Mouse (Mus musculus) liver, postnatal 0 days (tissue): ENCODE data around the gene Rnf6. TPM values are rescaled to one million over a fixed set of nuclear protein-coding genes. Genes with fewer than 3 reads are reported as not detected.
A peak's percentile ranks its signal among the peaks of the same experiment; 100 is the strongest.

ENCODE experiments used
- ATAC-seq: fragments of 200-750 bp; cut with Nextera tagmentation; 2 replicates; pipeline ENCODE4 v1.8.0; 2017; ENCODE audit warnings: mild to moderate bottlenecking, moderate library complexity
- DNase-seq: peaks from one replicate; pipeline ENCODE4 v3.0.0-alpha.2; 2016
- H3K27ac ChIP-seq: fragments of 300-500 bp; sonication (generic); 2 replicates; pipeline ENCODE4 v1.5.1; 2014; ENCODE audit warnings: antibody characterized with exemption, moderate library complexity, mild to moderate bottlenecking, low read depth
- H3K27me3 ChIP-seq: fragments of 300-500 bp; sonication (generic); 2 replicates; pipeline ENCODE4 v1.6.1; 2014; ENCODE audit warnings: low read length, control low read depth, mixed read lengths; ENCODE audit not compliant: insufficient read depth
- H3K36me3 ChIP-seq: fragments of 300-500 bp; sonication (generic); replicated peaks from 2 replicates; pipeline ENCODE4 v1.6.1; 2014; ENCODE audit warnings: mild to moderate bottlenecking, control low read depth, low read length, moderate library complexity, mixed read lengths; ENCODE audit not compliant: insufficient read depth
- H3K4me1 ChIP-seq: fragments of 300-500 bp; sonication (generic); 2 replicates; pipeline ENCODE4 v1.6.1; 2014; ENCODE audit warnings: antibody characterized with exemption, mild to moderate bottlenecking, control low read depth; ENCODE audit not compliant: insufficient read depth
- H3K4me2 ChIP-seq: fragments of 300-500 bp; sonication (generic); 2 replicates; pipeline ENCODE4 v1.6.1; 2014; ENCODE audit warnings: low read depth, mild to moderate bottlenecking, low read length, moderate library complexity, mixed read lengths
- H3K4me3 ChIP-seq: fragments of 300-500 bp; sonication (generic); 2 replicates; pipeline ENCODE4 v1.5.1; 2014; ENCODE audit warnings: low read depth, low read length
- H3K9ac ChIP-seq: fragments of 300-500 bp; sonication (generic); replicated peaks from 2 replicates; pipeline ENCODE4 v1.6.1; 2014; ENCODE audit warnings: mild to moderate bottlenecking, moderate library complexity
- H3K9me3 ChIP-seq: fragments of 300-500 bp; sonication (generic); 2 replicates; pipeline ENCODE4 v1.6.1; 2016; ENCODE audit warnings: mild to moderate bottlenecking, control low read depth, low read length, mixed read lengths
- CTCF ChIP-seq: sonication (generic); IDR thresholded peaks from 2 replicates; pipeline ENCODE4 v1.5.1; 2016; ENCODE audit warnings: antibody characterized with exemption, low read depth
- EP300 ChIP-seq: IDR thresholded peaks from 2 replicates; pipeline ENCODE4 v1.6.1; 2016; ENCODE audit warnings: antibody characterized with exemption, low read depth, mild to moderate bottlenecking
- WGBS: fragments of 180-500 bp; shearing (Covaris S2); extraction: QIAGEN DNeasy Blood & Tissue Kit; methylation state at CpG from one replicate; pipeline ENCODE4 v1.1.7; 2014; ENCODE audit not compliant: insufficient replicate concordance; 5-methylcytosine and 5-hydroxymethylcytosine counted together
- polyA plus RNA-seq: library from polyadenylated mRNA; unstranded; fragments of >200 nt; fragmentation: Nextera tagmentation; extraction: Ambion mirVana; gene quantifications from 2 replicates; pipeline ENCODE4 v1.2.1, GENCODE M21; 2015

Rnf6 gene
- polyA plus RNA-seq, result 21.4 and 21.9 TPM in 2 replicates

DNA sequence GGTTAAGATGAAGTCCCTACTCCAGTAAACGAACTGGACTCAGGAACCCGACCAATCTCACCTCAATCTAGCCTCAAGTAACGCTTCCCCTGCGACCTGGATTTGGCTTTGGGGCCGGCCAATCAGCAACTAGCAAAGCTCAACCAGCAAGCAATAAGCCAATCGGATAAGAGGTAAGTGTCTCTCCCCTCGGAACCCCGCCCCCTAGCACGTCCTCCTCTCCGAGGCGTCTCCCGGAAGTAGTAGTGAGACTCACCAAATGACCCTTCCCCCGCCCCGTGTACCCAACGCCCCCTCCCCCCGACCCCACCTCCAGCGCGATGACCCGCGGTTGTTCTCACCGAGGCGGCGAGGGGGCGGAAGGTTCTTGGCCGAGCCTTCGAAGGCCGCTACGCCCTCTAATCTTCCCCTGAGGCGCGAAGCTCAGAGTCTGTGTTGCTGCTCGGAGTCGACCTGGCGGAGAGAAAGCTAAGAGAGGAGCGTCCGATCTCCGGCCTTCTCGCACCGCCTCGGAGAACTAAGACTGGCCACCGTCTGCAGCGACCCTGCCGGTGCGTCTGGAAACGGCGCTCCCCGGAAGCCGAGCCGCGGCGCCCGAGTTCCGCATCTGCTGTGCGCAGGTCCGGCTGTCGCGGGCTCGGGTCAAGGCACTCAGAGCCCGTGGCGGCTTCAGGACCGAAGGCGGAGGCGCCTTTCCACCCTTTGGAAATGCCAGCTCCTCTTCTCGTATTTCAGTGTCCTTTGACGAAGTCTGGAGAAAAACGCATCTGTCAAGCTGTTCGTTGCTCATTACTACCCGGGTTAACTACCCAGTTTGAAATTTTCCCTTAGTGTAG is at the start of gene Rnf6:
Gene Rnf6, minus strand, starts transcription at position 677 of the 836 bp plus-strand sequence.
- TF ChIP-seq EP300 (0 out of 2 replicates have a peak, but pooled peaks have one; percentile 48), CTCF (peak; percentile 49)
- peak within 1 kb of the TSS; percentile 89 for H3K4me2 ChIP-seq
- under 1% methylated on average over 67 of the region's 67 CpGs for WGBS

DNA sequence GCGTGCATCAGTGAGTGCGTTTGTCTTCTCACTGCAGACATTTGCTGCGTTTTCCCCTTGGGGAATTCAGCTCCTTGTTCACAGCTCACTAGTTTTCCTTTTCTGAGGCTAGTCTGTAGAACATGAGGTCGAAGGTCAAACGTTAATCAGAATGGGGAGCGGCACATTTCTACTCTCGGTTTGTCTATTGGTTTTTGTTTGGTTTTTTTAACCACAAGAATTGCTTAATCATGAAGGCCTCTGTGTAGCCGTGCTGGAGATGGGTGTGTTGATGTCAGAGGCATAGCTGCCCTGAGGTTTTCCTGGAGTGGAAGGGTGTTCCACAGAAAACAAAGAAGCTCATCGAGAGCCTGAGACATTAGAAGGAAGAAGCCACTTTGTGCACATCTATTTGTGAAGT is 49.2 kb upstream of the Rnf6 start:
- Histone ChIP-seq H3K4me3 (no peak overlapping the region), H3K9me3 (no peaks in the 10 kb centered on the region), H3K4me2 (no peak overlapping the region), H3K36me3 (peaks cover 23% of the 10 kb centered on the region), H3K27ac (no peak overlapping the region), H3K9ac (no peak overlapping the region), H3K27me3 (no peaks in the 10 kb centered on the region), H3K4me1 (peaks cover 9% of the 10 kb centered on the region; the same call in 1 of the 2 replicates)
- no peak for DNase-seq
- TF ChIP-seq CTCF (no peak), EP300 (no peak)
- 65% methylated on average over 9 of the region's 9 CpGs for WGBS
- no peak for ATAC-seq

More for the DNA sequence above, at the start of gene Rnf6:
- Histone ChIP-seq H3K27me3 (no peaks in the 10 kb centered on the region), H3K9ac (peak within 1 kb of the TSS; percentile 88), H3K36me3 (peaks cover 19% of the 10 kb centered on the region), H3K4me3 (peak within 1 kb of the TSS; percentile 84), H3K27ac (peak within 1 kb of the TSS; percentile 100), H3K4me1 (peaks cover 18% of the 10 kb centered on the region), H3K9me3 (no peaks in the 10 kb centered on the region)
- peak; percentile 99 for ATAC-seq
- DNase-seq, result peak; percentile 96

DNA sequence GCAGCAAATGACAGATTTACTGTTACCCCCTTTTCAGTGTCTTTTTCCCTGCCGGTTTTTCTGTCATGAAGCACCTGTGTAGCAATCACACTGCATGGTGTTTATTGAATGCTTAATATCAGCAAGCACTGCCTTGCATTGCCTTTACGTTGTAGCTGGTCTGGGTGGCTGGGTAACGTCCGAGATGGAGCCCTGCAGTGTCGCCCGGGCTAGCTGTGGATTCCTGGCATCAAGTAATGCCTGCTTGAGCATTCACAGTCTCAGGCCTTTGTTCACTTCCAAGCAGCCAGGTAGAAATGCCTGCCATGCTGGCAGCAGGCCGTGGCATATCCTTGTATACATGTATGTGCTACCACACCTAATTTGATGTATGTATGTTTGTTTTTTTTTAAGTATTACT is 46.4 kb upstream of the Rnf6 start:
- ATAC-seq (no peak), DNase-seq (no peak)
- peaks cover 9% of the 10 kb centered on the region; the same call in 1 of the 2 replicates for H3K4me1 ChIP-seq
- TF ChIP-seq CTCF, result no peak
- no peak for TF ChIP-seq EP300
- 91% methylated on average over 7 of the region's 7 CpGs for WGBS
- no peaks in the 10 kb centered on the region for H3K27me3 ChIP-seq
- no peak overlapping the region for H3K4me3 ChIP-seq
- H3K36me3 ChIP-seq, result peaks cover 8% of the 10 kb centered on the region
- peak overlapping the region; percentile 16; the same call in 1 of the 2 replicates for H3K27ac ChIP-seq
- H3K9me3 ChIP-seq, result no peaks in the 10 kb centered on the region
- H3K9ac ChIP-seq, result no peak overlapping the region
- H3K4me2 ChIP-seq, result no peak overlapping the region

DNA sequence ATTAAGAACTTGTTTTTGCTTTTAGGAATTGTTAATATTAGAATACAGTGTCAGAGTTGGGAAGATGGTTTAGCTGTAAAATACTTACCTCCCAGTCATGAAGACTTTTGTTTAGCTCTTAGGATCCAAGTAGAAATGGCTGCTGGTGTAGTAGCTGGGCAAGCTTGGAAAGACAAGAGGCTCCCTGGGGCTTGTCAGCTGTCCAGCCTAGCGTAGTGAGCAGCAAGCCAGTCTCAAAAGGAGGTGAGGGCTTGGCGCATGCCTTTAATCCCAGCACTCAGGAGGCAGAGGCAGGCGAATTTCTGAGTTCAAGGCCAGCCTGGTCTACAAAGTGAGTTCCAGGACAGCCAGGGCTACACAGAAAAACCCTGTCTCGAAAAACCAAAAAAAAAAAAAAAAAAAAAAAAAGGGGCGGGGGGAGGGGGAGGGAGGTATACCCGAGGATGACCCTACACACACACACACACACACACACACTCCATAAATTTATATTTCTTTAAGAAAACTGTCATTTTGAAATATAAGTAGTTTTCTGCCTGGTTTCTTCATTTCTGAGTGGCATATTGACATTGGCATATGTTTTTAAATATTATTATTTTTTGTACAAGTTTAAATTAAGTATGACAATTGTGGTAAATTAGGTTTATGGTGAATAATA is 44.7 kb upstream of the Rnf6 start:
- no peaks in the 10 kb centered on the region for H3K9me3 ChIP-seq
- H3K27me3 ChIP-seq, result no peaks in the 10 kb centered on the region
- H3K36me3 ChIP-seq, result peaks cover 7% of the 10 kb centered on the region; the same call in 1 of the 2 replicates
- no peak overlapping the region for H3K4me2 ChIP-seq
- H3K4me1 ChIP-seq, result 0 out of 2 replicates have a peak, but pooled peaks cover 5% of the 10 kb centered on the region
- no peak overlapping the region for H3K9ac ChIP-seq
- H3K27ac ChIP-seq, result no peak overlapping the region
- ATAC-seq (no peak), DNase-seq (no peak)
- no peak overlapping the region for H3K4me3 ChIP-seq
- WGBS, result 79% methylated on average over 4 of the region's 6 CpGs
- TF ChIP-seq EP300 (no peak), CTCF (no peak)

DNA sequence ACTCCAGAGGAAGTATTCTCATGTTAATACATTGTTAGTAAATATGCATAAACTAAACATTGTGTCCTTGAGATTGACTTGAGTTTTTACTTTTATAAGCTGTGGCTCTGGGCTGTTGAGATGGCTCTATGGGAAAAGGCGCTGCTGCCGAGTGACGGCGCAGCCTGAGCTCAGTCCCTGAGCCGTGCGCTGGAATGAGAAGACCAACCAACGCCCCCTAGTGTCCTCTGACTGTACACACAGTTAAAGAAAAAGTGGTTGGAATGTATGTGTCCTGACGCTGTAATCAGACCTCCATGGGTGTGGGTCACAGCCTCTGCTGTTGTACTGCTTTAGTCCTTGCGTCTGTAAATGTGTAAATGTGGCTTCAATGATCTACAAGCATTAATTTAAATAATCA is 38.6 kb upstream of the Rnf6 start:
- no peaks in the 10 kb centered on the region for H3K36me3 ChIP-seq
- WGBS, result 62% methylated on average over 9 of the region's 9 CpGs
- H3K27me3 ChIP-seq, result no peaks in the 10 kb centered on the region
- TF ChIP-seq EP300, result no peak
- peak; percentile 75 for TF ChIP-seq CTCF
- H3K4me3 ChIP-seq, result no peak overlapping the region
- H3K4me1 ChIP-seq, result no peaks in the 10 kb centered on the region
- DNase-seq (peak; percentile 48), ATAC-seq (no peak)
- H3K9me3 ChIP-seq, result no peaks in the 10 kb centered on the region
- no peak overlapping the region for H3K9ac ChIP-seq
- H3K27ac ChIP-seq, result no peak overlapping the region
- no peak overlapping the region for H3K4me2 ChIP-seq

DNA sequence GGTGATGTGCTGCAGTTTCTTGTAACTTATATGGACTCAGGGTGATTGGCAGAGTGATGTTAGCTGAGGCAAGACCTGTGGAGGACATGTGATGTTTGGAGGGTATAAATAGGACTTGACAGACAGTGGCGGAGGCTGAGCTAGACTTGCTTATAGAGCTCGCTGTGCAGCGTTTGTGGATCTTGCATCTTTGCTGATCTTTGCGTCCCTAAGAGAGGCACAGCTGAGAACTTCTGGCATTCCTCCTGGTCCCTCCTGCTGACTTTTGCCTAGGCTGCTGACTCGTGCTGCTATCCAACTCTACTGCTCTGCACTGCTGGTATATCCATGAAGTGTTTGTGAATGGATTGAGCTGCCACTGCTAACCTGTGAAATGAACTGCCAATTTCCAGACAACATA is 32.3 kb upstream of the Rnf6 start:
- no peak overlapping the region for H3K4me3 ChIP-seq
- H3K36me3 ChIP-seq, result no peaks in the 10 kb centered on the region
- no peak overlapping the region for H3K4me2 ChIP-seq
- no peaks in the 10 kb centered on the region for H3K9me3 ChIP-seq
- H3K4me1 ChIP-seq, result peaks cover 34% of the 10 kb centered on the region
- H3K27me3 ChIP-seq, result no peaks in the 10 kb centered on the region
- H3K27ac ChIP-seq, result no peak overlapping the region
- DNase-seq, result no peak
- no peak overlapping the region for H3K9ac ChIP-seq
- no peak for TF ChIP-seq EP300
- ATAC-seq, result no peak
- WGBS, result 85% methylated on average over 5 of the region's 5 CpGs
